Mouse (Mus musculus) heart, postnatal 14 days (tissue): ENCODE results near the gene Tomm7. TPM values are rescaled to one million over a fixed set of nuclear protein-coding genes. Genes with fewer than 3 reads are reported as not detected.

Experiments
- total RNA-seq, 2 experiments: library from RNA; stranded (reverse); gene quantifications; 2 replicates each; pipeline ENCODE4 v1.2.3; 2021

Gene Tomm7
- total RNA-seq, 2 experiments from 2014 or later, result 96.8 to 105 TPM

Other genes with a start within 250 kb of the Tomm7 start
- gene Srpk2, start 159.5 kb downstream of the Tomm7 start, total RNA-seq, result 10 to 100 TPM; 40.7 to 44.6 TPM
- gene Pus7, start 60.5 kb downstream of the Tomm7 start, total RNA-seq, result 10 to 100 TPM; 10.1 to 10.7 TPM
- gene Rint1, start 56.5 kb downstream of the Tomm7 start, total RNA-seq, result 10 to 100 TPM; 13.3 to 14.6 TPM
- 10 to 100 TPM; 46.8 to 59.4 TPM for gene Fam126a, start 186.5 kb upstream of the Tomm7 start, total RNA-seq